Mouse (Mus musculus) olfactory bulb, adult 2 months (tissue): ENCODE data around the gene Paqr9.

Source experiments
- CTCF ChIP-seq: fragments of 200-500 bp; IDR thresholded peaks from 2 replicates; pipeline ENCODE4 v1.5.1; 2012; ENCODE audit warnings: low read depth, mild to moderate bottlenecking, low read length, moderate library complexity; ENCODE audit not compliant: insufficient read depth
- POLR2A ChIP-seq: fragments of 200-500 bp; IDR thresholded peaks from 2 replicates; pipeline ENCODE4 v1.6.1; 2012; ENCODE audit warnings: mild to moderate bottlenecking, low read depth, low read length, moderate library complexity; ENCODE audit not compliant: insufficient read depth

GRCm38 (mm10) chr9:95541208-95541607, 18.2 kb upstream of the Paqr9 start:
- no peak for TF ChIP-seq CTCF
- TF ChIP-seq POLR2A, result no peak
